Mouse (Mus musculus): ENCODE measurements around the gene Zbtb44. TPM values are rescaled to one million over a fixed set of nuclear protein-coding genes. Genes with fewer than 3 reads are reported as not detected.

The Zbtb44 gene
- polyA plus RNA-seq (2014; fragmentation: Illumina TruSeq; extraction: RNeasy Lipid Tissue Mini Kit (QIAGEN cat#74804); ENCODE audit: low read depth, low replicate concordance) = 12.1 TPM

DNA sequence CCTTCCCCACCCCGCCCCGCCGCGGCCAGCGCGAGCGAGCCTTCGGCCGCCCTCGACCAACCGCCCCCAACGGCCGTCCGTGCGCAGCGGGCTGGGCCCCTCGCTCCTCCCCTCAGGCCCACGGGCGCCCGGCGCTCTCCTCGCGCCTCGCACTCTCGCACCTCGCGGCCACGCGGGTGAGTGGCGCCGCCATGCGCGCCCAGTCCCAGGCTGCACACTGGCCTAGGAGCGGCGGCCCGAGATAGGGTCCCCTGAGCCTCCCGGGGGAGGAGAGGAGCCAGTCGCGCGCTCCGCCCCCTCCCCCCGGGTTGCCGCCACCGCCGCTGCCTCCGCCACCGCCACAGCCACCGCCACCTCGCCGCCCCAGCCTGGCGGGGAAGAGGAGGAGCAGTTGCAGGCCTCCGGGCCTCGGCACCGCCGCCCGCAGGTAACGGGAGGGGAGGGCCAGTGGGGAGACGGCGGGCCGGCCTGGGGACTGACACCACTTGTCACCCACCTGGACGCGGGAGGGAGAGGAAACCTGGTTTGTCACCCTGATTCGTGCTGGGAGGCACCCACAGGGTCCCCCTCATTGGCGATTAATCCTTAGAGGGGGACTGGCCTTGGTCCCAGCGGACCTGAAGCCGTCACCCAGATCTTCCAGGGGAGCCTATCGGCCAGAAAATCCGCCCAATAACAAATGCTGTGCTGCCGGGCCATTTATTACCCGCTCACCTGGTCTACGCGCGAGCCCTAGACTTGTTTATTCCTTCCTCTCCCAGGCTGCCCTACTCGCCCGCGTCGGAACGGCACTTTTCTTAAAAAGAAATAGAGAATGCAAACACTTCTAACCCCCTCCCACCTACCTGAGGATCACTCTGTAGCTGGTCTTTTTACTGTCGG is at the start of gene Zbtb44:
TSS of gene Zbtb44 (plus strand) at position 113 of the 882 bp plus-strand sequence.

Other genes with a start within 250 kb of the Zbtb44 start
- gene Adamts15, start 108.2 kb upstream of the Zbtb44 start, polyA plus RNA-seq (2014; fragmentation: Illumina TruSeq; extraction: RNeasy Lipid Tissue Mini Kit (QIAGEN cat#74804); ENCODE audit: low read depth, low replicate concordance) = 6.8 TPM
- gene Adamts8, start 88.1 kb upstream of the Zbtb44 start, polyA plus RNA-seq (2014; fragmentation: Illumina TruSeq; extraction: RNeasy Lipid Tissue Mini Kit (QIAGEN cat#74804); ENCODE audit: low read depth, low replicate concordance) = 2.6 TPM
- not detected for gene St14, start 101.2 kb downstream of the Zbtb44 start, polyA plus RNA-seq (2014; fragmentation: Illumina TruSeq; extraction: RNeasy Lipid Tissue Mini Kit (QIAGEN cat#74804); ENCODE audit: low read depth, low replicate concordance)
- gene Aplp2, start 181.2 kb downstream of the Zbtb44 start, polyA plus RNA-seq (2014; fragmentation: Illumina TruSeq; extraction: RNeasy Lipid Tissue Mini Kit (QIAGEN cat#74804); ENCODE audit: low read depth, low replicate concordance) = 297 TPM
- 4.9 TPM for gene Prdm10, start 249.9 kb downstream of the Zbtb44 start, polyA plus RNA-seq (2014; fragmentation: Illumina TruSeq; extraction: RNeasy Lipid Tissue Mini Kit (QIAGEN cat#74804); ENCODE audit: low read depth, low replicate concordance)